Mouse (Mus musculus): ENCODE measurements around the gene Hivep1. TPM values are rescaled to one million over a fixed set of nuclear protein-coding genes. Genes with fewer than 3 reads are reported as not detected.

Hivep1 gene
- polyA plus RNA-seq, 1 experiment from 2014 or later = 22.8 TPM

GRCm38 (mm10) chr13:42090751-42091150, 38.9 kb downstream of the Hivep1 start:
- Histone ChIP-seq H3K4me1 (ENCODE audit: control insufficient read depth, insufficient read depth, low read length) (0 out of 2 replicates have a peak, but pooled peaks cover 11% of the 10 kb centered on the region), H3K27ac (ENCODE audit: low read depth, low read length) (no peak overlapping the region), H3K4me2 (ENCODE audit: low read depth, low read length) (no peak overlapping the region), H3K4me3 (ENCODE audit: low read depth, low read length) (no peak overlapping the region), H3K27me3 (ENCODE audit: control insufficient read depth, insufficient read depth, low read length) (no peaks in the 10 kb centered on the region), H3K9ac (replicated peaks; ENCODE audit: low read depth, low read length) (no peak overlapping the region), H3K9me3 (ENCODE audit: control insufficient read depth, low read length) (no peaks in the 10 kb centered on the region), H3K36me3 (ENCODE audit: control insufficient read depth, insufficient read depth, low read length) (no peaks in the 10 kb centered on the region)
- WGBS = 92% methylated on average over 5 of the region's 5 CpGs
- ATAC-seq (ENCODE audit: low read depth) = no peak

GRCm38 (mm10) chr13:42092392-42093139, 40.7 kb downstream of the Hivep1 start:
- no peak for ATAC-seq (ENCODE audit: low read depth)
- H3K36me3 ChIP-seq (ENCODE audit: control insufficient read depth, insufficient read depth, low read length) = no peaks in the 10 kb centered on the region
- H3K9ac ChIP-seq (replicated peaks; ENCODE audit: low read depth, low read length) = no peak overlapping the region
- 64% methylated on average over 8 of the region's 8 CpGs for WGBS
- 0 out of 2 replicates have a peak, but pooled peaks cover 11% of the 10 kb centered on the region for H3K4me1 ChIP-seq (ENCODE audit: control insufficient read depth, insufficient read depth, low read length)
- H3K4me2 ChIP-seq (ENCODE audit: low read depth, low read length) = no peak overlapping the region
- H3K27me3 ChIP-seq (ENCODE audit: control insufficient read depth, insufficient read depth, low read length) = no peaks in the 10 kb centered on the region
- H3K27ac ChIP-seq (ENCODE audit: low read depth, low read length) = no peak overlapping the region
- no peaks in the 10 kb centered on the region for H3K9me3 ChIP-seq (ENCODE audit: control insufficient read depth, low read length)
- H3K4me3 ChIP-seq (ENCODE audit: low read depth, low read length) = no peak overlapping the region

GRCm38 (mm10) chr13:42093268-42094042, 41.6 kb downstream of the Hivep1 start:
- no peak overlapping the region for H3K27ac ChIP-seq (ENCODE audit: low read depth, low read length)
- no peaks in the 10 kb centered on the region for H3K27me3 ChIP-seq (ENCODE audit: control insufficient read depth, insufficient read depth, low read length)
- ATAC-seq (ENCODE audit: low read depth) = no peak
- H3K4me1 ChIP-seq (ENCODE audit: control insufficient read depth, insufficient read depth, low read length) = 0 out of 2 replicates have a peak, but pooled peaks cover 11% of the 10 kb centered on the region
- H3K9me3 ChIP-seq (ENCODE audit: control insufficient read depth, low read length) = no peaks in the 10 kb centered on the region
- H3K4me3 ChIP-seq (ENCODE audit: low read depth, low read length) = no peak overlapping the region
- WGBS = 71% methylated on average over 12 of the region's 12 CpGs
- H3K4me2 ChIP-seq (ENCODE audit: low read depth, low read length) = no peak overlapping the region
- H3K9ac ChIP-seq (replicated peaks; ENCODE audit: low read depth, low read length) = no peak overlapping the region
- no peaks in the 10 kb centered on the region for H3K36me3 ChIP-seq (ENCODE audit: control insufficient read depth, insufficient read depth, low read length)

GRCm38 (mm10) chr13:42095826-42096515, 44.1 kb downstream of the Hivep1 start:
- Histone ChIP-seq H3K27me3 (ENCODE audit: control insufficient read depth, insufficient read depth, low read length) (no peaks in the 10 kb centered on the region), H3K9me3 (ENCODE audit: control insufficient read depth, low read length) (no peaks in the 10 kb centered on the region), H3K27ac (ENCODE audit: low read depth, low read length) (peak overlapping the region; percentile 28; the same call in 1 of the 2 replicates), H3K9ac (replicated peaks; ENCODE audit: low read depth, low read length) (no peak overlapping the region), H3K4me3 (ENCODE audit: low read depth, low read length) (no peak overlapping the region), H3K4me2 (ENCODE audit: low read depth, low read length) (no peak overlapping the region), H3K36me3 (ENCODE audit: control insufficient read depth, insufficient read depth, low read length) (no peaks in the 10 kb centered on the region), H3K4me1 (ENCODE audit: control insufficient read depth, insufficient read depth, low read length) (0 out of 2 replicates have a peak, but pooled peaks cover 4% of the 10 kb centered on the region)
- WGBS = 70% methylated on average over 10 of the region's 10 CpGs
- no peak for ATAC-seq (ENCODE audit: low read depth)

GRCm38 (mm10) chr13:42097109-42097508, 45.3 kb downstream of the Hivep1 start:
- Histone ChIP-seq H3K36me3 (ENCODE audit: control insufficient read depth, insufficient read depth, low read length) (no peaks in the 10 kb centered on the region), H3K4me3 (ENCODE audit: low read depth, low read length) (no peak overlapping the region), H3K4me1 (ENCODE audit: control insufficient read depth, insufficient read depth, low read length) (peaks cover 12% of the 10 kb centered on the region; the same call in 1 of the 2 replicates), H3K27ac (ENCODE audit: low read depth, low read length) (no peak overlapping the region), H3K27me3 (ENCODE audit: control insufficient read depth, insufficient read depth, low read length) (no peaks in the 10 kb centered on the region), H3K9ac (replicated peaks; ENCODE audit: low read depth, low read length) (no peak overlapping the region), H3K9me3 (ENCODE audit: control insufficient read depth, low read length) (no peaks in the 10 kb centered on the region), H3K4me2 (ENCODE audit: low read depth, low read length) (no peak overlapping the region)
- ATAC-seq (ENCODE audit: low read depth) = no peak

- no peak overlapping the region for H3K4me3 ChIP-seq (ENCODE audit: low read depth, low read length)
- no peaks in the 10 kb centered on the region for H3K27me3 ChIP-seq (ENCODE audit: control insufficient read depth, insufficient read depth, low read length)
- H3K36me3 ChIP-seq (ENCODE audit: control insufficient read depth, insufficient read depth, low read length) = no peaks in the 10 kb centered on the region
- ATAC-seq (ENCODE audit: low read depth) = no peak
- 92% methylated on average over 1 of the region's 1 CpGs for WGBS
- no peak overlapping the region for H3K9ac ChIP-seq (replicated peaks; ENCODE audit: low read depth, low read length)
- H3K27ac ChIP-seq (ENCODE audit: low read depth, low read length) = no peak overlapping the region
- H3K4me2 ChIP-seq (ENCODE audit: low read depth, low read length) = no peak overlapping the region
- no peaks in the 10 kb centered on the region for H3K9me3 ChIP-seq (ENCODE audit: control insufficient read depth, low read length)
- peaks cover 20% of the 10 kb centered on the region; the same call in 1 of the 2 replicates for H3K4me1 ChIP-seq (ENCODE audit: control insufficient read depth, insufficient read depth, low read length)
These were observed 46.7 kb downstream of the Hivep1 start for GRCm38 (mm10) chr13:42098522-42098921.

- Histone ChIP-seq H3K9ac (replicated peaks; ENCODE audit: low read depth, low read length) (no peak overlapping the region), H3K27ac (ENCODE audit: low read depth, low read length) (no peak overlapping the region), H3K9me3 (ENCODE audit: control insufficient read depth, low read length) (no peaks in the 10 kb centered on the region), H3K4me1 (ENCODE audit: control insufficient read depth, insufficient read depth, low read length) (peaks cover 24% of the 10 kb centered on the region; the same call in 1 of the 2 replicates), H3K4me2 (ENCODE audit: low read depth, low read length) (no peak overlapping the region), H3K4me3 (ENCODE audit: low read depth, low read length) (no peak overlapping the region), H3K27me3 (ENCODE audit: control insufficient read depth, insufficient read depth, low read length) (no peaks in the 10 kb centered on the region), H3K36me3 (ENCODE audit: control insufficient read depth, insufficient read depth, low read length) (no peaks in the 10 kb centered on the region)
- 86% methylated on average over 4 of the region's 4 CpGs for WGBS
- ATAC-seq (ENCODE audit: low read depth) = no peak
These were observed 47.7 kb downstream of the Hivep1 start for GRCm38 (mm10) chr13:42099523-42099922.

GRCm38 (mm10) chr13:42101440-42102190, 49.8 kb downstream of the Hivep1 start:
- no peaks in the 10 kb centered on the region for H3K27me3 ChIP-seq (ENCODE audit: control insufficient read depth, insufficient read depth, low read length)
- H3K4me3 ChIP-seq (ENCODE audit: low read depth, low read length) = no peak overlapping the region
- H3K4me1 ChIP-seq (ENCODE audit: control insufficient read depth, insufficient read depth, low read length) = peaks cover 24% of the 10 kb centered on the region; the same call in 1 of the 2 replicates
- H3K4me2 ChIP-seq (ENCODE audit: low read depth, low read length) = no peak overlapping the region
- no peak overlapping the region; the same call in 1 of the 2 replicates for H3K9ac ChIP-seq (replicated peaks; ENCODE audit: low read depth, low read length)
- no peaks in the 10 kb centered on the region for H3K9me3 ChIP-seq (ENCODE audit: control insufficient read depth, low read length)
- ATAC-seq (ENCODE audit: low read depth) = peak; percentile 41; the same call in 1 of the 2 replicates
- WGBS = 49% methylated on average over 13 of the region's 13 CpGs
- peak overlapping the region; percentile 39 for H3K27ac ChIP-seq (ENCODE audit: low read depth, low read length)
- H3K36me3 ChIP-seq (ENCODE audit: control insufficient read depth, insufficient read depth, low read length) = no peaks in the 10 kb centered on the region
